Mouse (Mus musculus) stomach, postnatal 0 days (tissue): ENCODE measurements around the gene Aven. TPM values are rescaled to one million over a fixed set of nuclear protein-coding genes. Genes with fewer than 3 reads are reported as not detected.

Source experiments
- ATAC-seq: fragments of 200-750 bp; cut with Nextera tagmentation; 2 replicates; pipeline ENCODE4 v1.8.0; 2017; ENCODE audit not compliant: low FRiP score, low TSS enrichment
- DNase-seq: peaks from one replicate; pipeline ENCODE4 v3.0.0-alpha.2; 2016; ENCODE audit warnings: low spot score
- H3K27ac ChIP-seq: fragments of 300-500 bp; sonication (generic); replicated peaks from 2 replicates; pipeline ENCODE4 v1.5.1; 2014; ENCODE audit warnings: mild to moderate bottlenecking, control low read depth
- H3K27me3 ChIP-seq: fragments of 300-500 bp; sonication (generic); 2 replicates; pipeline ENCODE4 v1.6.1; 2014; ENCODE audit warnings: low read length; ENCODE audit not compliant: control insufficient read depth, insufficient read depth
- H3K36me3 ChIP-seq: fragments of 300-500 bp; sonication (generic); 2 replicates; pipeline ENCODE4 v1.6.1; 2014; ENCODE audit warnings: low read length, mixed read lengths; ENCODE audit not compliant: control insufficient read depth, insufficient read depth
- H3K4me1 ChIP-seq: fragments of 300-500 bp; sonication (generic); replicated peaks from 2 replicates; pipeline ENCODE4 v1.6.1; 2014; ENCODE audit warnings: antibody characterized with exemption; ENCODE audit not compliant: control insufficient read depth, insufficient read depth
- H3K4me2 ChIP-seq: fragments of 300-500 bp; sonication (generic); replicated peaks from 2 replicates; pipeline ENCODE4 v1.6.1; 2014; ENCODE audit warnings: low read depth, mild to moderate bottlenecking, control low read depth, moderate library complexity
- H3K4me3 ChIP-seq: fragments of 300-500 bp; sonication (generic); 2 replicates; pipeline ENCODE4 v1.5.1; 2014; ENCODE audit warnings: low read depth, low read length, control low read depth
- H3K9ac ChIP-seq: fragments of 300-500 bp; sonication (generic); 2 replicates; pipeline ENCODE4 v1.6.1; 2014; ENCODE audit warnings: mild to moderate bottlenecking, low read length, control low read depth, mixed read lengths
- H3K9me3 ChIP-seq: fragments of 300-500 bp; sonication (generic); 2 replicates; pipeline ENCODE4 v1.6.1; 2016; ENCODE audit warnings: low read length; ENCODE audit not compliant: control insufficient read depth
- CTCF ChIP-seq: IDR thresholded peaks from 2 replicates; pipeline ENCODE4 v1.5.1; 2016; ENCODE audit warnings: antibody characterized with exemption, low read depth, mild to moderate bottlenecking, moderate library complexity
- EP300 ChIP-seq: optimal IDR thresholded peaks from 2 replicates; pipeline ENCODE3; 2016; ENCODE audit warnings: antibody characterized with exemption
- WGBS: fragments of 180-500 bp; shearing (Covaris S2); extraction: QIAGEN DNeasy Blood & Tissue Kit; methylation state at CpG from one replicate; pipeline ENCODE4 v1.1.7; 2014; 5-methylcytosine and 5-hydroxymethylcytosine counted together
- polyA plus RNA-seq: library from polyadenylated mRNA; unstranded; fragments of >200 nt; fragmentation: Nextera tagmentation; extraction: Ambion mirVana; gene quantifications from 2 replicates; pipeline ENCODE4 v1.2.1, GENCODE M21; 2015

Gene Aven
- polyA plus RNA-seq, 1 experiment from 2014 or later = 3.6 TPM

- no peak overlapping the region for H3K9ac ChIP-seq
- no peak overlapping the region for H3K4me2 ChIP-seq
- no peaks in the 10 kb centered on the region for H3K4me1 ChIP-seq
- H3K4me3 ChIP-seq = no peak overlapping the region
- no peaks in the 10 kb centered on the region for H3K36me3 ChIP-seq
- no peak overlapping the region for H3K27ac ChIP-seq
- no peaks in the 10 kb centered on the region for H3K9me3 ChIP-seq
- no peak for DNase-seq
- TF ChIP-seq EP300 = no peak
- TF ChIP-seq CTCF = no peak
- H3K27me3 ChIP-seq = no peaks in the 10 kb centered on the region
- WGBS = 58% methylated on average over 8 of the region's 8 CpGs
- ATAC-seq = no peak
Measured at GRCm38 (mm10) chr2:112602487-112602886, 109.7 kb downstream of the Aven start.

GRCm38 (mm10) chr2:112606536-112606935 lies 113.8 kb downstream of the Aven start:
- WGBS = 75% methylated on average over 3 of the region's 3 CpGs
- TF ChIP-seq EP300 = no peak
- no peak for TF ChIP-seq CTCF
- H3K4me3 ChIP-seq = no peak overlapping the region
- no peaks in the 10 kb centered on the region for H3K4me1 ChIP-seq
- H3K9me3 ChIP-seq = no peaks in the 10 kb centered on the region
- no peaks in the 10 kb centered on the region for H3K36me3 ChIP-seq
- H3K4me2 ChIP-seq = no peak overlapping the region
- H3K27me3 ChIP-seq = no peaks in the 10 kb centered on the region
- no peak for ATAC-seq
- H3K27ac ChIP-seq = no peak overlapping the region
- H3K9ac ChIP-seq = no peak overlapping the region
- no peak for DNase-seq

GRCm38 (mm10) chr2:112612628-112613027 lies 119.9 kb downstream of the Aven start:
- peak; percentile 61 for TF ChIP-seq CTCF
- TF ChIP-seq EP300 = no peak
- Histone ChIP-seq H3K27me3 (no peaks in the 10 kb centered on the region), H3K4me3 (no peak overlapping the region), H3K36me3 (no peaks in the 10 kb centered on the region), H3K9me3 (no peaks in the 10 kb centered on the region), H3K4me2 (no peak overlapping the region), H3K9ac (no peak overlapping the region), H3K4me1 (no peaks in the 10 kb centered on the region), H3K27ac (no peak overlapping the region)
- DNase-seq (no peak), ATAC-seq (no peak)
- 82% methylated on average over 3 of the region's 3 CpGs for WGBS

- H3K9me3 ChIP-seq = no peaks in the 10 kb centered on the region
- H3K4me1 ChIP-seq = no peaks in the 10 kb centered on the region
- H3K9ac ChIP-seq = no peak overlapping the region
- H3K4me2 ChIP-seq = no peak overlapping the region
- H3K36me3 ChIP-seq = no peaks in the 10 kb centered on the region
- ATAC-seq (no peak), DNase-seq (no peak)
- no peak overlapping the region for H3K27ac ChIP-seq
- H3K4me3 ChIP-seq = no peak overlapping the region
- TF ChIP-seq EP300 (no peak), CTCF (no peak)
- WGBS = 81% methylated on average over 7 of the region's 7 CpGs
- no peaks in the 10 kb centered on the region for H3K27me3 ChIP-seq
Measured at GRCm38 (mm10) chr2:112614375-112614774, 121.6 kb downstream of the Aven start.

- Histone ChIP-seq H3K4me1 (no peaks in the 10 kb centered on the region), H3K27ac (no peak overlapping the region), H3K4me2 (no peak overlapping the region), H3K27me3 (no peaks in the 10 kb centered on the region), H3K4me3 (no peak overlapping the region), H3K9me3 (no peaks in the 10 kb centered on the region), H3K9ac (no peak overlapping the region), H3K36me3 (no peaks in the 10 kb centered on the region)
- no peak for TF ChIP-seq EP300
- TF ChIP-seq CTCF = no peak
- 21% methylated on average over 3 of the region's 3 CpGs for WGBS
- DNase-seq (no peak), ATAC-seq (no peak)
Measured at GRCm38 (mm10) chr2:112617206-112617605, 124.4 kb downstream of the Aven start.

- H3K4me3 ChIP-seq = no peak overlapping the region
- H3K9me3 ChIP-seq = no peaks in the 10 kb centered on the region
- no peak overlapping the region for H3K9ac ChIP-seq
- no peaks in the 10 kb centered on the region for H3K4me1 ChIP-seq
- no peaks in the 10 kb centered on the region for H3K36me3 ChIP-seq
- DNase-seq (no peak), ATAC-seq (peak; percentile 72; the same call in 1 of the 2 replicates)
- no peak for TF ChIP-seq CTCF
- no peak for TF ChIP-seq EP300
- no peak overlapping the region for H3K4me2 ChIP-seq
- no peak overlapping the region for H3K27ac ChIP-seq
- WGBS = 65% methylated on average over 3 of the region's 3 CpGs
- H3K27me3 ChIP-seq = no peaks in the 10 kb centered on the region
Measured at GRCm38 (mm10) chr2:112625156-112625555, 132.4 kb downstream of the Aven start.
